Mouse (Mus musculus) hindbrain, embryonic 11.5 days (tissue): Measurements from ENCODE around the gene Ttc7. TPM values are rescaled to one million over a fixed set of nuclear protein-coding genes. Genes with fewer than 3 reads are reported as not detected.

Experiments used
- ATAC-seq: fragments of 200-750 bp; cut with Nextera tagmentation; 2 replicates; pipeline ENCODE4 v1.8.0; 2017; ENCODE audit warnings: mild to moderate bottlenecking, moderate TSS enrichment, moderate library complexity; ENCODE audit not compliant: low FRiP score
- DNase-seq: peaks from one replicate; pipeline ENCODE4 v3.0.0-alpha.2; 2015; ENCODE audit warnings: low spot score
- H3K27ac ChIP-seq: fragments of 300-500 bp; sonication (generic); 2 replicates; pipeline ENCODE4 v1.5.1; 2014; ENCODE audit warnings: mild to moderate bottlenecking, low read depth, low read length
- H3K27me3 ChIP-seq: fragments of 300-500 bp; sonication (generic); 2 replicates; pipeline ENCODE4 v1.6.1; 2014; ENCODE audit warnings: mild to moderate bottlenecking, low read length, moderate library complexity, mixed read lengths; ENCODE audit not compliant: control insufficient read depth, insufficient read depth
- H3K36me3 ChIP-seq: fragments of 300-500 bp; sonication (generic); 2 replicates; pipeline ENCODE4 v1.6.1; 2014; ENCODE audit warnings: mild to moderate bottlenecking, low read length, moderate library complexity, mixed read lengths; ENCODE audit not compliant: control insufficient read depth, insufficient read depth
- H3K4me1 ChIP-seq: fragments of 300-500 bp; sonication (generic); replicated peaks from 2 replicates; pipeline ENCODE4 v1.6.1; 2014; ENCODE audit warnings: low read length, mixed read lengths; ENCODE audit not compliant: control insufficient read depth, insufficient read depth
- H3K4me2 ChIP-seq: fragments of 300-500 bp; sonication (generic); replicated peaks from 2 replicates; pipeline ENCODE4 v1.6.1; 2014; ENCODE audit warnings: mild to moderate bottlenecking, low read depth, low read length
- H3K4me3 ChIP-seq: fragments of 300-500 bp; sonication (generic); 2 replicates; pipeline ENCODE4 v1.5.1; 2014; ENCODE audit warnings: low read depth, low read length
- H3K9ac ChIP-seq: fragments of 300-500 bp; sonication (generic); 2 replicates; pipeline ENCODE4 v1.6.1; 2014; ENCODE audit warnings: low read depth, low read length
- H3K9me3 ChIP-seq: fragments of 300-500 bp; sonication (generic); 2 replicates; pipeline ENCODE4 v1.6.1; 2016; ENCODE audit warnings: low read length; ENCODE audit not compliant: control insufficient read depth
- WGBS: fragments of 180-500 bp; shearing (Covaris S2); extraction: QIAGEN DNeasy Blood & Tissue Kit; methylation state at CpG from one replicate; pipeline ENCODE4 v1.1.7; 2014; 5-methylcytosine and 5-hydroxymethylcytosine counted together
- polyA plus RNA-seq: library from polyadenylated mRNA; unstranded; fragments of >200 nt; fragmentation: Nextera tagmentation; extraction: Ambion mirVana; gene quantifications from 2 replicates; pipeline ENCODE4 v1.2.1, GENCODE M21; 2014

Ttc7 gene
- polyA plus RNA-seq, 1 experiment from 2014 or later, result 2.7 TPM

- H3K9me3 ChIP-seq, result no peaks in the 10 kb centered on the region
- DNase-seq, result no peak
- no peaks in the 10 kb centered on the region for H3K36me3 ChIP-seq
- no peak for ATAC-seq
- no peaks in the 10 kb centered on the region for H3K4me1 ChIP-seq
- H3K27ac ChIP-seq, result no peak overlapping the region
- no peaks in the 10 kb centered on the region for H3K27me3 ChIP-seq
- no peak overlapping the region for H3K4me3 ChIP-seq
- no peak overlapping the region for H3K4me2 ChIP-seq
- WGBS, result 92% methylated on average over 8 of the region's 8 CpGs
- no peak overlapping the region for H3K9ac ChIP-seq
These were observed 22.4 kb downstream of the Ttc7 start for GRCm38 (mm10) chr17:87305065-87305464.

DNA sequence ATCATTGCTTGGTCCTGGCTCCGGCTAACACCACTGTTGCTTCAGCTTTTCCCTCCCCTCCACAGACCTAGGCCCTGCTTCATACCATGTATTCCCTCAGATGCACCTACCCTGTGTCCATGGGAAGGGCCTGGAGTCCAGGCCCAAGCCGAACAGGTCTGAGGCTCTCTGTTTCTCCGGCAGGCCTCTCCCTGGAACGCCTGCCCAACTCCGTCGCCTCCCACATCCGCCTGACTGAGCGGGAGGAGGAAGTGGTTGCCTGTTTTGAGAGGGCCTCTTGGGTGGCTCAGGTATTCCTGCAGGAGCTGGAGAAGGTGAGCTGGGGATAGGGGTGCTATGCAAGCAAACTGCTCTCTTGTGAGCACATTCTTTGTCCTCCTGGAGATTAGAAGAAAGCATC lies 24.1 kb downstream of the Ttc7 start:
- no peaks in the 10 kb centered on the region for H3K4me1 ChIP-seq
- WGBS, result 76% methylated on average over 8 of the region's 8 CpGs
- no peak overlapping the region for H3K9ac ChIP-seq
- ATAC-seq (no peak), DNase-seq (no peak)
- no peak overlapping the region for H3K4me3 ChIP-seq
- H3K27me3 ChIP-seq, result no peaks in the 10 kb centered on the region
- H3K4me2 ChIP-seq, result no peak overlapping the region
- H3K9me3 ChIP-seq, result no peaks in the 10 kb centered on the region
- H3K36me3 ChIP-seq, result no peaks in the 10 kb centered on the region
- H3K27ac ChIP-seq, result no peak overlapping the region

DNA sequence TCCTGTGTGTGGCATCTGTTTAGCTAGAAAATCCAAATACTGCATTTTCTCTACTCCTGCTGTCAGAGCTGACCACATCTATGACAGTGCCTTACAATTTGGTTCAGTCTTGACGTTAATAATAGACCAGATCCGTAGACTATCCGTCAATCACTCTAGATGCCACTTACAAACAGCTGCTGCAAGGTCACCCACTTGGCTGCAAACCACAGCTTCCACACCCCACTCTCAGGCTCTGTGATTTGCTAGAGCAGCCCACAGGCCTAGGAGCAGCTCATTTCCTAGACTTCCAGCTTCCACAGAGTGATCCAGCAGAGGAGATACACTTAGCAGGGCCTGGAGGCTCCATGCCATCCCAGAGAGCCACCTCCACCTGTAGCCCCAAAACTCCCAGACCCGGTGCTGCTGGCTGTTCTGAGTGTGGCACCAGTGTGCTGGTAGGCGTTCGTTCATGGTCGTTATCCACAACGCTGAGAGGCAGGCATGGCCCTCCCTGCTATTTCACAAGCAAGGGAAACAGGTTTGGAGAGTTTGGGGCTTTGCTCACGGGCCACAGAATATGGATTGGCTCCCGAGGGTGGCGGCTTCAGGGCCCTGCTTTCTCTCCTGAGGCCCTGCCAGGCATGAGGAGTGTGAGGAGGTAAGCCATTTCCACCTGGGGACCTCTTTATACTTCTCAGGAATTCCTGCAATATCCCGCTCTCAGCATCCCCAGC lies 26.5 kb downstream of the Ttc7 start:
- Histone ChIP-seq H3K27me3 (no peaks in the 10 kb centered on the region), H3K4me1 (no peaks in the 10 kb centered on the region; the same call in 1 of the 2 replicates), H3K9ac (no peak overlapping the region), H3K27ac (no peak overlapping the region), H3K4me3 (no peak overlapping the region), H3K4me2 (no peak overlapping the region), H3K36me3 (no peaks in the 10 kb centered on the region), H3K9me3 (no peaks in the 10 kb centered on the region)
- 89% methylated on average over 12 of the region's 12 CpGs for WGBS
- ATAC-seq (no peak), DNase-seq (no peak)

GRCm38 (mm10) chr17:87310497-87310896 lies 27.8 kb downstream of the Ttc7 start:
- no peak overlapping the region for H3K27ac ChIP-seq
- WGBS, result 94% methylated on average over 7 of the region's 7 CpGs
- H3K9ac ChIP-seq, result no peak overlapping the region
- H3K4me2 ChIP-seq, result no peak overlapping the region
- no peaks in the 10 kb centered on the region; the same call in 1 of the 2 replicates for H3K4me1 ChIP-seq
- no peaks in the 10 kb centered on the region for H3K9me3 ChIP-seq
- H3K27me3 ChIP-seq, result no peaks in the 10 kb centered on the region
- ATAC-seq (no peak), DNase-seq (no peak)
- H3K36me3 ChIP-seq, result no peaks in the 10 kb centered on the region
- no peak overlapping the region for H3K4me3 ChIP-seq

DNA sequence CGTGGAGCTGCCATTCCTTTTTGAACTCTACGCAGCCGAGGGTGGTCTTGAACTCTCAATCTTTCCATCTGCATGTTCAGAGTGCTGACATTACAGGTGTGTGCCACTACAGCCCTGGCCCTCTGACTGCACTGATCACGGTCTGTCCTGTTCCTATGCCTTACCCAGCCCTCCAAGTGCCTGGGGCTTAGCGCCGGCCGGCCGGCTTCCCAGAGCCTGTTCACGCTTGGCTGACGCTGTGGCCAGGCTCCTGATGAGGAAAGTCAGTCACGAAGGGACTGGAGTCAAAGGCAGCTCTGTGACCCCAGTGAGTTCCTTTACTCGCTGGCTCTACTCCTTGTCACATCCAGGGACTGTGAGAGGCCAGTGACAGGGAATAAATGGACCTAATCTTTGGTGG lies 29.7 kb downstream of the Ttc7 start:
- Histone ChIP-seq H3K27ac (no peak overlapping the region), H3K4me2 (no peak overlapping the region), H3K27me3 (no peaks in the 10 kb centered on the region), H3K4me1 (no peaks in the 10 kb centered on the region; the same call in 1 of the 2 replicates), H3K4me3 (no peak overlapping the region), H3K9ac (no peak overlapping the region), H3K9me3 (no peaks in the 10 kb centered on the region), H3K36me3 (no peaks in the 10 kb centered on the region)
- 30% methylated on average over 12 of the region's 12 CpGs for WGBS
- no peak for DNase-seq
- ATAC-seq, result no peak

DNA sequence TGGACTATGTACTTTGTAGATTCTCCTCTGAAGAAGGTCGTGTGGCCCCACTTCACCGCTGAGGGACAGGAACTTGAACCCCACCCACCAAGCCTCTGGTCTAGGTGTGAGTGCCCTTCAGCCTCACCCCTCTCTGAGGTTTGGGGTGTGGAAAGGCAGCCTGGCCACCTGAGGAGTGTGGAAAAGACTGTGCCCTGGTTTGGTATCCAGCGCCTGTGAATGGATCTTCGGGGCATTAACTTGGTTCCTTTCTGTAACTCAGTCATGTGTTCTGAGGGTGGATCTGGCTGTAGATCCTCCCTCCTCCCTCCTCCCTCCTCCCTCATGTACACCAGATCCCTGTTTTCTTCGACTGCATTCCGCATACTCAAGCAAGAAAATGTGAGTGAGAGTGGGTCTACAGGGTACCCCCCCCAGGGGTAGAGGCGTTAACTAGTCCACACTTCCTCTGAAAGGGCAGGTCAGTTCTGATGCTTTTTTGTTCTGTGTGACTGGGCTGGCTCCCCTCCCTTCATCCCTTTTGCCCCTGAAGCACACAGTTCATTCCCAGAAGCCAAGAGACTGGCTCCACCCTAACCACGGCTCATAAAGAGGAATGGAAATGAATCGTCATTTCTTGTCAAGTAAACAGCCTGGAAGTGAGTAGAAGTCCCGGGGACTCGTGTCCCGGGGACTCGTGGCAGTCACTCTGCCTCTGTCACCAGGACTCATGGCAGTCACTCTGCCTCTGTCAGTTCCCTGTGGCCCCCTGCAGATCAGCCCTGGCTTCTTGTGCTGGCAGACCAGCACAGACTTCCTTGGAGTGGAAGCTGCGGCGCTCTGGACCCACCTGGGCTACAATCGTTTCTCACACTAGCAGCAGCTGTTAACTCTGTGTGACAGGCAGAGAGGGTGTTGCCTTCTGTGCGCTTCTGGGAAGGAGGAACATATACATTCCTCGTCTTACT lies 30.5 kb downstream of the Ttc7 start:
- H3K36me3 ChIP-seq, result no peaks in the 10 kb centered on the region
- no peak overlapping the region for H3K27ac ChIP-seq
- H3K4me1 ChIP-seq, result no peaks in the 10 kb centered on the region; the same call in 1 of the 2 replicates
- DNase-seq (no peak), ATAC-seq (no peak)
- no peaks in the 10 kb centered on the region for H3K9me3 ChIP-seq
- H3K4me2 ChIP-seq, result no peak overlapping the region
- 63% methylated on average over 18 of the region's 18 CpGs for WGBS
- no peak overlapping the region for H3K9ac ChIP-seq
- no peak overlapping the region for H3K4me3 ChIP-seq
- H3K27me3 ChIP-seq, result no peaks in the 10 kb centered on the region

GRCm38 (mm10) chr17:87314121-87314520 lies 31.4 kb downstream of the Ttc7 start:
- no peak for ATAC-seq
- DNase-seq, result no peak
- 77% methylated on average over 8 of the region's 8 CpGs for WGBS
- no peak overlapping the region for H3K27ac ChIP-seq
- H3K36me3 ChIP-seq, result no peaks in the 10 kb centered on the region
- no peaks in the 10 kb centered on the region; the same call in 1 of the 2 replicates for H3K4me1 ChIP-seq
- no peak overlapping the region for H3K9ac ChIP-seq
- H3K27me3 ChIP-seq, result no peaks in the 10 kb centered on the region
- H3K4me2 ChIP-seq, result no peak overlapping the region
- H3K9me3 ChIP-seq, result no peaks in the 10 kb centered on the region
- H3K4me3 ChIP-seq, result no peak overlapping the region

- Histone ChIP-seq H3K27ac (no peak overlapping the region), H3K4me3 (no peak overlapping the region), H3K4me1 (no peaks in the 10 kb centered on the region; the same call in 1 of the 2 replicates), H3K27me3 (no peaks in the 10 kb centered on the region), H3K9me3 (no peaks in the 10 kb centered on the region), H3K9ac (no peak overlapping the region), H3K36me3 (no peaks in the 10 kb centered on the region), H3K4me2 (no peak overlapping the region)
- ATAC-seq (peak; percentile 61; the same call in 1 of the 2 replicates), DNase-seq (no peak)
- 61% methylated on average over 5 of the region's 5 CpGs for WGBS
These were observed 31.9 kb downstream of the Ttc7 start for GRCm38 (mm10) chr17:87314530-87314946.
